Mouse (Mus musculus): Measurements from ENCODE around the gene Fam129b. TPM values are rescaled to one million over a fixed set of nuclear protein-coding genes. Genes with fewer than 3 reads are reported as not detected.

Gene Fam129b
- total RNA-seq, 1 experiment = 90.0 TPM

GRCm38 (mm10) chr2:32845572-32846100 is 30.3 kb upstream of the Fam129b start:
- TF ChIP-seq HCFC1 (IDR thresholded peaks at IDR 0.05; ENCODE audit: borderline replicate concordance, insufficient read depth, low read length) (no peak), ZNF384 (IDR thresholded peaks at IDR 0.05; ENCODE audit: low read depth, low read length) (no peak), MAFK (IDR thresholded peaks at IDR 0.05; ENCODE audit: insufficient read depth, low read depth, low read length) (no peak), CHD2 (IDR thresholded peaks at IDR 0.05; ENCODE audit: low read depth, low read length) (no peak), ZC3H11A (IDR thresholded peaks at IDR 0.05; ENCODE audit: borderline replicate concordance, low read depth, low read length) (no peak)
- in situ Hi-C loops (cut with MboI; ENCODE audit: low sequenced_read_pairs in 2 of 2, unreplicated experiment in 2 of 2) = no loop called here
- Histone ChIP-seq H3K36me3 (ENCODE audit: control insufficient read depth, insufficient read depth, low read length, poor library complexity, severe bottlenecking) (peaks cover 2% of the 10 kb centered on the region; the same call in 1 of the 2 replicates), H3K9me3 (ENCODE audit: control insufficient read depth, insufficient read depth, low read depth, low read length) (no peaks in the 10 kb centered on the region), H3K4me3 (ENCODE audit: insufficient read depth in 1 of 2, low read depth in 1 of 2, low read length in 2 of 2, poor library complexity in 1 of 2, severe bottlenecking in 1 of 2) (peak overlapping the region; percentile 90 to 96; a peak in 3 of 4 replicates), H3K4me1 (ENCODE audit: control insufficient read depth in 2 of 2, insufficient read depth in 2 of 2, low read length in 2 of 2, poor library complexity in 1 of 2) (peaks cover 3% of the 10 kb centered on the region in 2 experiments; a peak in 2 of 4 replicates), H3K9ac (ENCODE audit: insufficient read depth, low read depth, low read length, poor library complexity, severe bottlenecking) (no peak overlapping the region), H3K27ac (ENCODE audit: insufficient read depth, low read depth, low read length, poor library complexity, severe bottlenecking) (no peak overlapping the region)
- DNase-seq (ENCODE audit: low read depth, low spot score) = no peak

GRCm38 (mm10) chr2:32846101-32846804 is 29.7 kb upstream of the Fam129b start:
- in situ Hi-C loops (cut with MboI; ENCODE audit: low sequenced_read_pairs in 2 of 2, unreplicated experiment in 2 of 2) = no loop called here

GRCm38 (mm10) chr2:32846805-32847467 is 29.0 kb upstream of the Fam129b start, which contains the start of gene Stxbp1:
Stxbp1 (minus strand) TSS chr2:32847245.
- no peak for DNase-seq (ENCODE audit: low read depth, low spot score)
- Histone ChIP-seq H3K4me3 (ENCODE audit: insufficient read depth in 1 of 2, low read depth in 1 of 2, low read length in 2 of 2, poor library complexity in 1 of 2, severe bottlenecking in 1 of 2) (peak within 1 kb of the TSS; percentile 90 to 96), H3K4me1 (ENCODE audit: control insufficient read depth in 2 of 2, insufficient read depth in 2 of 2, low read length in 2 of 2, poor library complexity in 1 of 2) (peaks cover 3% of the 10 kb centered on the region in 2 experiments; a peak in 2 of 4 replicates), H3K9me3 (ENCODE audit: control insufficient read depth, insufficient read depth, low read depth, low read length) (no peaks in the 10 kb centered on the region), H3K27ac (ENCODE audit: insufficient read depth, low read depth, low read length, poor library complexity, severe bottlenecking) (no peak within 1 kb of the TSS), H3K36me3 (ENCODE audit: control insufficient read depth, insufficient read depth, low read length, poor library complexity, severe bottlenecking) (peaks cover under 1% of the 10 kb centered on the region; the same call in 1 of the 2 replicates), H3K9ac (ENCODE audit: insufficient read depth, low read depth, low read length, poor library complexity, severe bottlenecking) (peak within 1 kb of the TSS; percentile 72)
- TF ChIP-seq ZNF384 (IDR thresholded peaks at IDR 0.05; ENCODE audit: low read depth, low read length) (no peak), ZC3H11A (IDR thresholded peaks at IDR 0.05; ENCODE audit: borderline replicate concordance, low read depth, low read length) (no peak), CHD2 (IDR thresholded peaks at IDR 0.05; ENCODE audit: low read depth, low read length) (no peak), MAFK (IDR thresholded peaks at IDR 0.05; ENCODE audit: insufficient read depth, low read depth, low read length) (no peak), HCFC1 (IDR thresholded peaks at IDR 0.05; ENCODE audit: borderline replicate concordance, insufficient read depth, low read length) (no peak)
- in situ Hi-C loops (cut with MboI; ENCODE audit: low sequenced_read_pairs in 2 of 2, unreplicated experiment in 2 of 2) = no loop called here

More at GRCm38 (mm10) chr2:32846101-32846804, 29.7 kb upstream of the Fam129b start:
- Histone ChIP-seq H3K36me3 (ENCODE audit: control insufficient read depth, insufficient read depth, low read length, poor library complexity, severe bottlenecking) (peaks cover 2% of the 10 kb centered on the region; the same call in 1 of the 2 replicates), H3K9ac (ENCODE audit: insufficient read depth, low read depth, low read length, poor library complexity, severe bottlenecking) (peak overlapping the region; percentile 72), H3K27ac (ENCODE audit: insufficient read depth, low read depth, low read length, poor library complexity, severe bottlenecking) (no peak overlapping the region), H3K4me3 (ENCODE audit: insufficient read depth in 1 of 2, low read depth in 1 of 2, low read length in 2 of 2, poor library complexity in 1 of 2, severe bottlenecking in 1 of 2) (peak overlapping the region; percentile 90 to 96), H3K9me3 (ENCODE audit: control insufficient read depth, insufficient read depth, low read depth, low read length) (no peaks in the 10 kb centered on the region), H3K4me1 (ENCODE audit: control insufficient read depth in 2 of 2, insufficient read depth in 2 of 2, low read length in 2 of 2, poor library complexity in 1 of 2) (peaks cover 3% of the 10 kb centered on the region in 2 experiments; a peak in 2 of 4 replicates)
- DNase-seq (ENCODE audit: low read depth, low spot score) = no peak
- TF ChIP-seq ZNF384 (IDR thresholded peaks at IDR 0.05; ENCODE audit: low read depth, low read length) = no peak
- no peak for TF ChIP-seq HCFC1 (IDR thresholded peaks at IDR 0.05; ENCODE audit: borderline replicate concordance, insufficient read depth, low read length)
- no peak for TF ChIP-seq MAFK (IDR thresholded peaks at IDR 0.05; ENCODE audit: insufficient read depth, low read depth, low read length)
- no peak for TF ChIP-seq ZC3H11A (IDR thresholded peaks at IDR 0.05; ENCODE audit: borderline replicate concordance, low read depth, low read length)
- no peak for TF ChIP-seq CHD2 (IDR thresholded peaks at IDR 0.05; ENCODE audit: low read depth, low read length)

- H3K36me3 ChIP-seq (ENCODE audit: control insufficient read depth, insufficient read depth, low read length, poor library complexity, severe bottlenecking) = no peaks in the 10 kb centered on the region; the same call in 1 of the 2 replicates
- H3K9me3 ChIP-seq (ENCODE audit: control insufficient read depth, insufficient read depth, low read depth, low read length) = no peaks in the 10 kb centered on the region
- H3K27ac ChIP-seq (ENCODE audit: insufficient read depth, low read depth, low read length, poor library complexity, severe bottlenecking) = no peak overlapping the region
- in situ Hi-C loops (cut with MboI; ENCODE audit: low sequenced_read_pairs in 2 of 2, unreplicated experiment in 2 of 2) = no loop called here
- H3K4me1 ChIP-seq (ENCODE audit: control insufficient read depth in 2 of 2, insufficient read depth in 2 of 2, low read length in 2 of 2, poor library complexity in 1 of 2) = peaks cover 3% of the 10 kb centered on the region in 2 experiments; a peak in 2 of 4 replicates
- no peak overlapping the region for H3K9ac ChIP-seq (ENCODE audit: insufficient read depth, low read depth, low read length, poor library complexity, severe bottlenecking)
- DNase-seq (ENCODE audit: low read depth, low spot score) = no peak
- peak overlapping the region in 1 of 2 experiments; percentile 38; a peak in 1 of 4 replicates for H3K4me3 ChIP-seq (ENCODE audit: insufficient read depth in 1 of 2, low read depth in 1 of 2, low read length in 2 of 2, poor library complexity in 1 of 2, severe bottlenecking in 1 of 2)
- TF ChIP-seq ZNF384 (IDR thresholded peaks at IDR 0.05; ENCODE audit: low read depth, low read length) (no peak), MAFK (IDR thresholded peaks at IDR 0.05; ENCODE audit: insufficient read depth, low read depth, low read length) (no peak), ZC3H11A (IDR thresholded peaks at IDR 0.05; ENCODE audit: borderline replicate concordance, low read depth, low read length) (no peak), HCFC1 (IDR thresholded peaks at IDR 0.05; ENCODE audit: borderline replicate concordance, insufficient read depth, low read length) (no peak), CHD2 (IDR thresholded peaks at IDR 0.05; ENCODE audit: low read depth, low read length) (no peak)
Observed at GRCm38 (mm10) chr2:32847468-32847821, 28.5 kb upstream of the Fam129b start.
